Mouse (Mus musculus) frontal cortex, postnatal 25 days (tissue): ENCODE measurements around the gene Aoah.

ENCODE experiments used
- DNase-seq, 2 experiments: peaks; one replicate each; pipeline ENCODE4 v3.0.0; 2022; ENCODE audit warnings: low spot score in 2 of 2

Gene Aoah

GRCm38 (mm10) chr13:20905195-20905594, 111.3 kb downstream of the Aoah start:
- no peak for DNase-seq

- DNase-seq, result no peak
Observed at GRCm38 (mm10) chr13:20916698-20917511, 123.0 kb downstream of the Aoah start.

- DNase-seq, result no peak
Observed at GRCm38 (mm10) chr13:20920401-20920800, 126.5 kb downstream of the Aoah start.

GRCm38 (mm10) chr13:20936016-20936415, 142.1 kb downstream of the Aoah start:
- DNase-seq, result no peak

- DNase-seq, result peak; percentile 33 to 48
Observed at GRCm38 (mm10) chr13:20937452-20937851, 143.5 kb downstream of the Aoah start.

GRCm38 (mm10) chr13:20939099-20939498, 145.2 kb downstream of the Aoah start:
- no peak for DNase-seq

DNA sequence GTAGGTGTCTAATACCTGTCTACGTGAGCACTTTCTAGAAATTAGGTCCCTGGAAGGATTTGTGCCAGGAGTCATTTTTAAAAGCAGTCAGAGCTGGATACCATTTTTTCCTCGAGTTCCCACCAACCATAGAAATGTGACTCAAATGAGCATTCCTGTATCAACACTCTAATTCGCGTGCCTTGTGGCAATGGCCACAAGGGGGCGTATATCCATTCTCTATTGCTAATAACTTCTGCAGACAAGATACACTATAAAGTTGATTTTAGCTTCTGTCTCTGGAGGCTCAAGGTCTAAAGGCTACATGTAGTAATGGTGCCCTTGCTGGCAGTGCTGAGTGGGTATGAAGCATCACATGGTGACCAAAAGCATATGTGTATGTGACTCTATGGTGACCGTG, 146.5 kb downstream of the Aoah start:
- no peak for DNase-seq

DNA sequence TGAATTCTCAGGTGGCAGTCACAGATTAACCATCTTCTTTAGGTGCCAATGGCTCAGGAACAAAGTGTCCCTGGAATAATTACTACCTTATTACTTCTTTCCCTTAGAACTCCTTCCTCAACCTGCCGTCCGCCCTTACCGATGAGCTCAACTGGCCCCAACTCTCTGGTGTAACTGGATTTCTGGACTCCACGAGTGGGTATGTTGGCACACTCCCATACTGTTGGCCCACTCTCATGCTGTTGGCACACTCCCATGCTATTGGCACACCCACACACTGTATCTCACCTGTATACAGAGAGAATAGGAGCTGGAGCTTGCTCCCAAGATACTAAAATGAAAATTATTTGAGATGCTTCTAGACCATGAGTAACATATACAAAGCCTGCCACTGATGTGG, 147.8 kb downstream of the Aoah start:
- DNase-seq, result no peak

GRCm38 (mm10) chr13:20963086-20963485, 169.2 kb downstream of the Aoah start:
- no peak for DNase-seq

GRCm38 (mm10) chr13:20981234-20982230, 187.6 kb downstream of the Aoah start:
- no peak for DNase-seq

DNA sequence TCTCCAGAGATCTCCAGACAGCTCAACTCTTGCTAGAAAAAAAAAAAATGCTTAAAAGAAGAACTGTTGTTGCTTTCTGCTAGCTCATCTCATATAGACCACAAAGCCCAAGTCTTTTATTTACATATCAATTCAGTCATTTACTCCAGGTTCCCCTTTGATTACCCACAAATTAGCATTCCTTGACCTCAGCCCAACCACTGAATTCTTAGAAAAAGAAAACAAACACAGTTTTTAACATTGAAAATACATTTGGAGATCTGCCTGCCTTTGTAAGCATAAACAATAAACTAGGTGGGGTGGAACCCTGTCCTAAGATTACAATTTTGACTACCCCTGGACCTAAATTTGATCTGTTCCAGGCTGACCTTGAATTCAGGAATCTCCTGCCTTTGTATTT, 191.6 kb downstream of the Aoah start:
- DNase-seq, result no peak

- DNase-seq, result no peak
Observed at GRCm38 (mm10) chr13:20985961-20986360, 192.0 kb downstream of the Aoah start.

GRCm38 (mm10) chr13:21005238-21005637, 211.3 kb downstream of the Aoah start:
- no peak for DNase-seq

DNA sequence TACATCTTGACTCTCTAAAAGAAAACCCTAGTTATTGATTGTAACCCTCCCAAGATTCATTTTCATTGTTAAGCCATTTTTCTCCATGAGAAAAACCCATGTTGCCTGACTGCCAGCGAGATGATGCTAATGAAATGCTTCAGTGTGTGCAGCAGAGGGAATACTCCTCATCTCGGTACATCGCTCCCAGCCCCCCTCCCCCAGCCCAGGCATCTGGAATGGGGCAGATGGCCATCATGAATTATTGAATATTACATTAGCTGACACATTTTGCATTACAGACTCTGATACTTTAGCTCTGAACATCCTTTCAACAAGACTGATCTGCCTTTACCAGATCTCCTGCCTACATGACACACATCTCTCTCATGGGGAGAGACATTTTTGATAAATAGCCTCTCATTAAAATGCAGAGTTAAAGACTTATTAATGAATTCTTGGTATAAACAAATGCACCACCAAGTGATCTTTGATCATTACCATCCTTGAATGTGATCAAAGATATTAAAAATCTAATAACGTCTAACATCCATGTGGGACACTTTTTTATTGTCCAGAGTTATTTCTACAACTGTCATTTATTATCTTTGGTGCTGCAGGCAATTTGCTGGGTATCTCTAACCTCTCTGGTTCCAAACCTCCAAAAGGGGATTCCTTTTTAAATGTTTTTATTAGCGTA, 211.9 kb downstream of the Aoah start:
- DNase-seq, result no peak

- DNase-seq, result no peak
Observed at GRCm38 (mm10) chr13:21006321-21006653, 212.4 kb downstream of the Aoah start.

DNA sequence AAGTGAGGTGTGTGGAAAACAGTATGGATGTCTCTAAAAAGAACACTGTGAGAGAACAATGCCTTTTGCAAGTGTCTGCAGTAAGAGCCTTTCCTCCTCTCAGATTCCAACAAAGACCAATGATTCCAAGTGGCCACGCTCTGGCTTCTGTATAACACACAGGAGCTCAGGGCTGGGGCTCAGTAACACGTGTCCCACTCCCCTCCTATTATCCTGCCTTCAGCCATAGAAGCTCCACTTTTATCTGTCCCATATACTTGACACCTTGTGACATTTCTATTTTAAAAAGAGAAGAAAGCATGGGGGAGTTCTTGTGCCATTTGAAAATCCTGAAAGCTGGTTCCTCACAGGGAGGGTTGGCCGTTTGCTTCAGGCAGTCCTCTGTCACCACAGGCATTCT, 219.7 kb downstream of the Aoah start:
- no peak for DNase-seq

- DNase-seq, result no peak
Observed at GRCm38 (mm10) chr13:21024831-21025230, 230.9 kb downstream of the Aoah start.

DNA sequence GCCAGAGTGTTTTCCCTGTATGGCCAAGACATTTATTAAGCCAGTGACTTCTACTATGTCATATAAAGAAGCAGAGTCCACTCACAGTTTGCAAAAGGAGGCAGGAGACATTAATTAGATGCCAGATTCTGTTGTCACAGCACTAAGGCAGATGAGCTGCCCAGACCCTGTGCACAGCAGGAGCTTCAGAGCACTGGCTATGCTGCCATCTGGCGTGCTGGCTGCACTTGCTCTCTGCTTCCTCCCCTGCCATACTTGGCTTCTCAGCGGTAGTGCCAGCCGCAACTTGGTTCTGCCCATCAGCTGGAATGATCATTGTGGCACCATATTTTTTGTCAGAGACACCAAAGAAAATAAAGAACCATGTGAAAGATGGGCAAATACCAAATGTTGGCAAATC, 239.3 kb downstream of the Aoah start:
- DNase-seq, result peak in 1 of 2 experiments; percentile 9

- DNase-seq, result no peak
Observed at GRCm38 (mm10) chr13:21035011-21035410, 241.1 kb downstream of the Aoah start.

- DNase-seq, result no peak
Observed at GRCm38 (mm10) chr13:21035981-21036380, 242.1 kb downstream of the Aoah start.

DNA sequence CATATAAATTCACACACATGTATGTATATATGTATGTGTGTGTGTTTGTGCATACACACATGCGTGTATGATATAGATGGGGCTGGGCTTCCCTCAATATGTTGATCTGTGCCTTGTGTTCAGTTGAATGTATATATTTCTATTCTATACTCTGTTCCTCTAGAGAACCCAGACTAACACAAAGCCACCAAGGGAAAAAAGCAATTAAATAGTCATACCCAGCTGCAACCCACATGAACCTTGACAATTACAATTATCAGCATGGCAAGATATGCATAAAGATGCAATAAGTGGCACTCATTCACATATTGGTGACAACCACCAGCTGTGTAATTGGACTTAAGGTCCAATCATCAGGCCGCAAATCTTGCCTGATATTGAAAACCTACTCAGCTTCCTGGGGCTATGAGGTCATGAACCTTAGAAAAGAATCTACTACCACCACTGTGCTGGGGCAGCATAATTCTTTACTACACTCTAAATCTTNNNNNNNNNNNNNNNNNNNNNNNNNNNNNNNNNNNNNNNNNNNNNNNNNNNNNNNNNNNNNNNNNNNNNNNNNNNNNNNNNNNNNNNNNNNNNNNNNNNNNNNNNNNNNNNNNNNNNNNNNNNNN, 246.8 kb downstream of the Aoah start:
- no peak for DNase-seq

DNA sequence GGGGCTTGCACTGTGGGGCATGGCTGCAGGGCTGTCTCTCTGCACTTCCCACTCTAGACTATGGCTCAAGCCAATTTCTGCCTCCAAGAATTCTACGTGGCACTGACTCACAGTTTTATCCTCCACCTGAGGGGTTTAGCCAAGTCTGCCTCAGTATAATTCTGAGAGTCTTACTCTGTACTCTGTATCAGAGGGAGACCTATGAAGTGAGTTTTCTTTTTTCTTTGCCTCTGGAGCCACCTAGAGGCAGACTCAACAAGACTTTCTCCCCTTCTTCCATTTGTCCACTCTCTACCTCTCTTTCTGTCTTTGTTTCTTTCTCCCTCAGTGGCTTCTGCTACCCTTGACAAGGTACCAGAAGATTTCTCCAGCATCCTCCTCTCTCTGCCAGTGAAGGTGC, 256.2 kb downstream of the Aoah start:
- DNase-seq, result no peak
